Mouse (Mus musculus): ENCODE results near the gene Gnat1. TPM values are rescaled to one million over a fixed set of nuclear protein-coding genes. Genes with fewer than 3 reads are reported as not detected.
A peak's percentile ranks its signal among the peaks of the same experiment; 100 is the strongest.

Gene Gnat1
- polyA plus RNA-seq (2012; rRNA removed) = 0.09 and 0.22 TPM in 2 replicates

DNA sequence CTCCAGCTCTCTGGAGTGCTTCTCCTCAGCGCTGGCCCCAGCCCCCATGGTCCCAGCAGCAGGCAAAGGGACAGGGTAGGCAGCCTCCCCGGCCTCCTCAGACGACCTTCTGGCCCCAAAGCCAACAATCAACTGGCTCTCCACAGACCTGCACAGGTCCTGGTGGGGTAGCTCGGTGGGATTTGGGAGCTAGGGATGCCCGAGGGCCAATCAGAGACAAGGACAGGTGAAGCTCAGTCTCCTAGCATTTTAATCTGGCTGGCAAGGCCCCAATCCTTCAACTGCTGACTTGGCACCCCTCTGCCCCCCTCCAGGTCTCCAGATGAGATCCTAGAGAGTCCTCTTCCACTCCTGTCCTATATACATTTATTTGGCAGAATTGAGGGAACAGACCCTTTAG, at the start of gene Gnat1:
Gene Gnat1, minus strand, starts transcription at position 212 of the 400 bp plus-strand sequence.
- Histone ChIP-seq H3K4me3 (ENCODE audit: insufficient read depth, low read depth, low read length) (no peak within 1 kb of the TSS), H3K27me3 (replicated peaks; ENCODE audit: control insufficient read depth, insufficient read depth, low read length) (no peaks in the 10 kb centered on the region), H3K27ac (ENCODE audit: insufficient read depth, low read depth, low read length) (no peak within 1 kb of the TSS), H3K4me1 (ENCODE audit: control insufficient read depth, insufficient read depth, low read length) (peaks cover 3% of the 10 kb centered on the region; the same call in 1 of the 2 replicates), H3K36me3 (ENCODE audit: control insufficient read depth, insufficient read depth, low read length) (no peaks in the 10 kb centered on the region)
- TF ChIP-seq POLR2A (IDR thresholded peaks at IDR 0.05; ENCODE audit: low read depth, low read length) (no peak), CTCF (conservative IDR thresholded peaks at IDR 0.05; ENCODE audit: insufficient read depth, insufficient read length, low read depth, low read length) (no peak)
- WGBS = 57% methylated on average over 5 of the region's 5 CpGs
- DNase-seq = no peak

DNA sequence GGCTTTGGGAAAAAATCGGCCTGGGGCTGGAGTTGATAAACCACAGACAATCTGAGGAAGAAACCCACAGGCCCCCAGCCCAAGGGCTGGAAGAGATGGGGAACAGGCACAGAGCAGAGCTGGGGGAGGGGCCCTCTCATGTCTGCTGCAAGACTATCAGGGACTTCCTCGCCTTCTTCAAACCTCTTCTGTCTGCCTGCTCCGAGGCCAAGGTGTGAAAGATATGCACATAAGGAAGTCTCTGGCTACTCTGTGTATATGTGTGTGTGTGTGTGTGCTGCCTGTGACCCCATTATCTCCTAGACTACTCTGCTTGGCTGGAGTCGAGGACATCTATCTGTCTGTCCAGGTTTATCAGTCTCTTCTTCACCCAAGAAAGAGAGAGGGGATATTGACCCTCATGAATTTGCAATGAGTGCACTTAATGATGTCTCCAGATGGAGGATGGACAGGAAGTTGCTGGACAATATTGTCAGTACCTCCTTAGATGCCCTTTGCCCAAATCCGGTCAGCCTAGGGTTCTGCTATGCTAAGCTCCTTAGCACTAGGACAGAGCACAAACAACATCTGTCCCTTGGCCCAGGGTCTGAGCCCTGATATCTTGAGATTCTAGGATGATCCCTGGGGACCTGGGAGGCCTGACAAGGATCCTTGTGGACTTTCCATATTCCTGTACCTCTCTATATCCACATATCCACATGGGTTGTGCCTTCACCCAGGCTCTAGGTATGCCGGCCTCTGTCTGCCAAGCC, 49.6 kb upstream of the Gnat1 start:
- no peaks in the 10 kb centered on the region for H3K27me3 ChIP-seq (replicated peaks; ENCODE audit: control insufficient read depth, insufficient read depth, low read length)

DNA sequence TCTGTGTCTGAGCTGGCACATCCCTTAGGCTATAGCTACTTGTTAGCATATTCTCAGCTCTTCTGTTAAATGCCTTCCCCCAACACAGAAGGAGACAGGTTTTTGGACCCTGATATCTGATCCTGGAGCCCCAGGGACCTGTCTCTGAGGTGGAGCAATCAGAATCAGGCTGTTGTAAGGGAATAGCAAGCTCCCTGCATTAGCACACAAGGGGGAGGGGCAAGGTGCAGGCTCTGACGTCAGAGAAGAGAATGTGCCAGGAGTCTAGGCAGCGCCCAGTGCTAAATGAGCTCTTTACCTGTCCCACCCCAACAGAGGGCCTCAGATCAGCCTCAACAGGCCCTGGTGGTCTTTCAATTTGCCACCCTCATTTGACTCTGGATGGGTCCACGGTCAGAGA, 47.5 kb upstream of the Gnat1 start:
- H3K36me3 ChIP-seq (ENCODE audit: control insufficient read depth, insufficient read depth, low read length) = no peaks in the 10 kb centered on the region
- H3K4me1 ChIP-seq (ENCODE audit: control insufficient read depth, insufficient read depth, low read length) = peaks cover 20% of the 10 kb centered on the region
- H3K4me3 ChIP-seq (ENCODE audit: insufficient read depth, low read depth, low read length) = no peak overlapping the region
- WGBS = 52% methylated on average over 3 of the region's 3 CpGs
- no peak overlapping the region for H3K27ac ChIP-seq (ENCODE audit: insufficient read depth, low read depth, low read length)
- TF ChIP-seq POLR2A (IDR thresholded peaks at IDR 0.05; ENCODE audit: low read depth, low read length) (no peak), CTCF (conservative IDR thresholded peaks at IDR 0.05; ENCODE audit: insufficient read depth, insufficient read length, low read depth, low read length) (no peak)
- H3K27me3 ChIP-seq (replicated peaks; ENCODE audit: control insufficient read depth, insufficient read depth, low read length) = no peaks in the 10 kb centered on the region
- peak; percentile 40 for DNase-seq

More for the DNA sequence above, 49.6 kb upstream of the Gnat1 start:
- WGBS = 82% methylated on average over 6 of the region's 6 CpGs
- no peak overlapping the region for H3K4me3 ChIP-seq (ENCODE audit: insufficient read depth, low read depth, low read length)
- H3K36me3 ChIP-seq (ENCODE audit: control insufficient read depth, insufficient read depth, low read length) = no peaks in the 10 kb centered on the region
- no peak for TF ChIP-seq CTCF (conservative IDR thresholded peaks at IDR 0.05; ENCODE audit: insufficient read depth, insufficient read length, low read depth, low read length)
- H3K27ac ChIP-seq (ENCODE audit: insufficient read depth, low read depth, low read length) = no peak overlapping the region
- peaks cover 14% of the 10 kb centered on the region for H3K4me1 ChIP-seq (ENCODE audit: control insufficient read depth, insufficient read depth, low read length)
- no peak for DNase-seq

DNA sequence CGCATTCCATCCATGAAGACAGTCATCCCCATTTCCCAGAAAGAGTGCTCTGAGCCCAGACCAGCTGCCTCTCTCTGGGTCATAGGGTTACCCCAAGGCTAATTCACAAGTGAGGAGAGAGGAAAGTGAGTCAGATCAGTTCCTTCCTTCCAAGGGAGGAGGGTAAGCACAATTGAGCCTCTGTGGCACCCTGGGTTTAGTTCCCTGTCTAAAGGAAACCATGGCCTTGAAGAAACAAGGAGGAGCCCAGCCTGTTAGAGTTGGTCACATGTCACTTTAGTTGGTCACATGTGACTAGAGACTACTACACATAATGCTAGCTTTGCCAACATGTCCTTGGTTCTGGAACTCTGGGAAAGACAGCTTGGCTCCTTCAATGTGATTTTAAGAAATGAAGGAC, 45.3 kb upstream of the Gnat1 start:
- Histone ChIP-seq H3K27me3 (replicated peaks; ENCODE audit: control insufficient read depth, insufficient read depth, low read length) (no peaks in the 10 kb centered on the region), H3K27ac (ENCODE audit: insufficient read depth, low read depth, low read length) (peak overlapping the region; percentile 72), H3K4me3 (ENCODE audit: insufficient read depth, low read depth, low read length) (no peak overlapping the region), H3K36me3 (ENCODE audit: control insufficient read depth, insufficient read depth, low read length) (no peaks in the 10 kb centered on the region), H3K4me1 (ENCODE audit: control insufficient read depth, insufficient read depth, low read length) (peaks cover 20% of the 10 kb centered on the region)
- peak; percentile 42 for DNase-seq
- TF ChIP-seq CTCF (conservative IDR thresholded peaks at IDR 0.05; ENCODE audit: insufficient read depth, insufficient read length, low read depth, low read length) (no peak), POLR2A (IDR thresholded peaks at IDR 0.05; ENCODE audit: low read depth, low read length) (no peak)
- WGBS = 90% methylated on average over 1 of the region's 1 CpGs

DNA sequence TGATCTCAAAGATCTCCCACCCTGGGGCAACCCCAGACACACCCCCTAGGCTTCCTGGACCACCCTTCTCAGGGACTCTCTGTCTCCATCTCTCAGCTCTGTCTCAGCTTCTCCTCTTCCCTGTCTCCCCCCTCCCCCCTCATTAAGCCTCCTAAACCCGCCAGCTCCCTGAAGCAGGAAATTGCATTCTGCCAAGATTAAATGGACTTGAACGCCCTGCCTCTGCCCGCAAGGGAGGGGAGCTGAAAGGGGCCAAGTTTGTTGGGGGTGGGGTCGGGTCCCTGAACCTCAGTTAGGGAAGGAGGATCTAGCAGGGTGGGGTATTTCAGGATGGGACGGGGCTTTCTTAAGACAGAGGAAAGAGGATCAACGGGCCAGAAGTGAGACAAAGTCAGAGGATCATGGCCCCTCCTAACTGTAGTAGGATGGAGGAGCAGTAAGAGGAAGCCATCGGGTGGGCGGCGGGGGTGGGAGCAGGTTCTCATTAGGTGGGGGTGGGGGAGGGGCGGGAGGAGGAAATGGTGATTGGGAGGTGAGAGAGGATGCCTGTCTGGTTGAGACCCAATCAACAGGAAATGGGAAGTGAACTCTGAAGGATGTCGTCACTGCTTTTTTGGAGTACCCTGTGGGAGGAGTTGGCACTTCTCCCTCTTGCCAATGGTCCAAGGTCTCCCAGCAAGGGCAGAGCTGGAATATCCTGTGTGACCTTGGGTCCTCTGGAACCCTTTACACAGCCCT, 44.5 kb upstream of the Gnat1 start:
- Histone ChIP-seq H3K27me3 (replicated peaks; ENCODE audit: control insufficient read depth, insufficient read depth, low read length) (no peaks in the 10 kb centered on the region), H3K4me3 (ENCODE audit: insufficient read depth, low read depth, low read length) (no peak overlapping the region), H3K27ac (ENCODE audit: insufficient read depth, low read depth, low read length) (peak overlapping the region; percentile 72), H3K36me3 (ENCODE audit: control insufficient read depth, insufficient read depth, low read length) (no peaks in the 10 kb centered on the region), H3K4me1 (ENCODE audit: control insufficient read depth, insufficient read depth, low read length) (peaks cover 20% of the 10 kb centered on the region)
- TF ChIP-seq CTCF (conservative IDR thresholded peaks at IDR 0.05; ENCODE audit: insufficient read depth, insufficient read length, low read depth, low read length) (no peak), POLR2A (IDR thresholded peaks at IDR 0.05; ENCODE audit: low read depth, low read length) (no peak)
- WGBS = under 1% methylated on average over 11 of the region's 11 CpGs
- peak; percentile 91 for DNase-seq

- TF ChIP-seq POLR2A (IDR thresholded peaks at IDR 0.05; ENCODE audit: low read depth, low read length) = no peak
- TF ChIP-seq CTCF (conservative IDR thresholded peaks at IDR 0.05; ENCODE audit: insufficient read depth, insufficient read length, low read depth, low read length) = no peak
- peak overlapping the region; percentile 39; the same call in 1 of the 2 replicates for H3K27ac ChIP-seq (ENCODE audit: insufficient read depth, low read depth, low read length)
- 46% methylated on average over 6 of the region's 6 CpGs for WGBS
- H3K4me3 ChIP-seq (ENCODE audit: insufficient read depth, low read depth, low read length) = no peak overlapping the region
- no peak for DNase-seq
- H3K27me3 ChIP-seq (replicated peaks; ENCODE audit: control insufficient read depth, insufficient read depth, low read length) = no peaks in the 10 kb centered on the region
- H3K4me1 ChIP-seq (ENCODE audit: control insufficient read depth, insufficient read depth, low read length) = peaks cover 20% of the 10 kb centered on the region
- no peaks in the 10 kb centered on the region for H3K36me3 ChIP-seq (ENCODE audit: control insufficient read depth, insufficient read depth, low read length)
Observed at GRCm38 (mm10) chr9:107723292-107723691, 43.8 kb upstream of the Gnat1 start.
